Mouse (Mus musculus) midbrain, embryonic 10.5 days (tissue): ENCODE results near the gene Runx1. TPM values are rescaled to one million over a fixed set of nuclear protein-coding genes. Genes with fewer than 3 reads are reported as not detected.

Experiments used
- DNase-seq: peaks from one replicate; pipeline ENCODE4 v3.0.0-alpha.2; 2017; ENCODE audit warnings: low spot score
- H3K27ac ChIP-seq: fragments of 300-500 bp; sonication (generic); replicated peaks from 2 replicates; pipeline ENCODE4 v1.5.1; 2016; ENCODE audit warnings: mild to moderate bottlenecking
- H3K27me3 ChIP-seq: fragments of 300-500 bp; sonication (generic); 2 replicates; pipeline ENCODE4 v1.6.1; 2016; ENCODE audit warnings: low read depth, mild to moderate bottlenecking; ENCODE audit not compliant: poor library complexity, severe bottlenecking
- H3K36me3 ChIP-seq: fragments of 300-500 bp; sonication (generic); 2 replicates; pipeline ENCODE4 v1.6.1; 2016; ENCODE audit warnings: mild to moderate bottlenecking, moderate library complexity
- H3K4me1 ChIP-seq: fragments of 300-500 bp; sonication (generic); 2 replicates; pipeline ENCODE4 v1.6.1; 2016
- H3K4me3 ChIP-seq: fragments of 300-500 bp; sonication (generic); 2 replicates; pipeline ENCODE4 v1.5.1; 2016; ENCODE audit warnings: mild to moderate bottlenecking, moderate library complexity
- H3K9me3 ChIP-seq: fragments of 300-500 bp; sonication (generic); replicated peaks from 2 replicates; pipeline ENCODE4 v1.6.1; 2016; ENCODE audit warnings: mild to moderate bottlenecking
- WGBS: fragments of 180-500 bp; shearing (Covaris S2); methylation state at CpG from one replicate; pipeline ENCODE4 v1.1.7; 2016; 5-methylcytosine and 5-hydroxymethylcytosine counted together
- polyA plus RNA-seq: library from polyadenylated mRNA; unstranded; fragments of >200 nt; fragmentation: Nextera tagmentation; extraction: Ambion mirVana; gene quantifications from 2 replicates; pipeline ENCODE4 v1.2.1, GENCODE M21; 2016

The Runx1 gene
- polyA plus RNA-seq, 1 experiment from 2014 or later: 1.0 TPM

- Histone ChIP-seq H3K4me3 (no peak overlapping the region), H3K9me3 (no peaks in the 10 kb centered on the region), H3K27ac (peak overlapping the region; percentile 14; the same call in 1 of the 2 replicates), H3K36me3 (no peaks in the 10 kb centered on the region), H3K4me1 (peaks cover 25% of the 10 kb centered on the region), H3K27me3 (0 out of 2 replicates have a peak, but pooled peaks cover 16% of the 10 kb centered on the region)
- no peak for DNase-seq
- 83% methylated on average over 22 of the region's 22 CpGs for WGBS
These were observed 180.4 kb downstream of the Runx1 start for GRCm38 (mm10) chr16:92645423-92646115.

- Histone ChIP-seq H3K4me3 (no peak overlapping the region), H3K36me3 (no peaks in the 10 kb centered on the region), H3K27me3 (peaks cover 19% of the 10 kb centered on the region; the same call in 1 of the 2 replicates), H3K9me3 (no peaks in the 10 kb centered on the region), H3K27ac (peak overlapping the region; percentile 35; the same call in 1 of the 2 replicates), H3K4me1 (peaks cover 25% of the 10 kb centered on the region)
- no peak for DNase-seq
- WGBS: 69% methylated on average over 15 of the region's 15 CpGs
These were observed 181.1 kb downstream of the Runx1 start for GRCm38 (mm10) chr16:92644718-92645422.

GRCm38 (mm10) chr16:92644315-92644714 lies 181.6 kb downstream of the Runx1 start:
- Histone ChIP-seq H3K27me3 (peaks cover 22% of the 10 kb centered on the region; the same call in 1 of the 2 replicates), H3K4me1 (peaks cover 30% of the 10 kb centered on the region), H3K4me3 (no peak overlapping the region), H3K36me3 (no peaks in the 10 kb centered on the region), H3K27ac (0 out of 2 replicates have a peak overlapping the region, but pooled peaks have one; percentile 35), H3K9me3 (no peaks in the 10 kb centered on the region)
- 76% methylated on average over 10 of the region's 10 CpGs for WGBS
- DNase-seq: no peak

- H3K36me3 ChIP-seq: no peaks in the 10 kb centered on the region
- 92% methylated on average over 8 of the region's 8 CpGs for WGBS
- H3K27me3 ChIP-seq: peaks cover 27% of the 10 kb centered on the region; the same call in 1 of the 2 replicates
- DNase-seq: no peak
- no peak overlapping the region for H3K27ac ChIP-seq
- H3K9me3 ChIP-seq: no peaks in the 10 kb centered on the region
- no peak overlapping the region for H3K4me3 ChIP-seq
- peaks cover 31% of the 10 kb centered on the region for H3K4me1 ChIP-seq
These were observed 183.7 kb downstream of the Runx1 start for GRCm38 (mm10) chr16:92642283-92642682.

- H3K4me3 ChIP-seq: no peak overlapping the region
- WGBS: 81% methylated on average over 6 of the region's 6 CpGs
- H3K4me1 ChIP-seq: peaks cover 34% of the 10 kb centered on the region
- no peaks in the 10 kb centered on the region for H3K9me3 ChIP-seq
- no peak overlapping the region for H3K27ac ChIP-seq
- no peaks in the 10 kb centered on the region for H3K36me3 ChIP-seq
- H3K27me3 ChIP-seq: peaks cover 27% of the 10 kb centered on the region; the same call in 1 of the 2 replicates
- no peak for DNase-seq
These were observed 184.9 kb downstream of the Runx1 start for GRCm38 (mm10) chr16:92641053-92641452.

GRCm38 (mm10) chr16:92639093-92639492 lies 186.9 kb downstream of the Runx1 start:
- H3K36me3 ChIP-seq: no peaks in the 10 kb centered on the region
- H3K27ac ChIP-seq: no peak overlapping the region
- DNase-seq: no peak
- H3K4me1 ChIP-seq: peaks cover 15% of the 10 kb centered on the region; the same call in 1 of the 2 replicates
- no peaks in the 10 kb centered on the region for H3K9me3 ChIP-seq
- 82% methylated on average over 8 of the region's 8 CpGs for whole genome bisulfite sequencing
- H3K4me3 ChIP-seq: no peak overlapping the region
- peaks cover 20% of the 10 kb centered on the region; the same call in 1 of the 2 replicates for H3K27me3 ChIP-seq

GRCm38 (mm10) chr16:92637033-92637432 lies 188.9 kb downstream of the Runx1 start:
- H3K4me1 ChIP-seq: peaks cover 18% of the 10 kb centered on the region
- no peak overlapping the region for H3K27ac ChIP-seq
- DNase-seq: no peak
- H3K27me3 ChIP-seq: peaks cover 14% of the 10 kb centered on the region; the same call in 1 of the 2 replicates
- no peaks in the 10 kb centered on the region for H3K9me3 ChIP-seq
- no peak overlapping the region for H3K4me3 ChIP-seq
- H3K36me3 ChIP-seq: no peaks in the 10 kb centered on the region
- WGBS: 72% methylated on average over 5 of the region's 5 CpGs

- Histone ChIP-seq H3K4me1 (peaks cover 37% of the 10 kb centered on the region), H3K27me3 (peaks cover 28% of the 10 kb centered on the region), H3K36me3 (no peaks in the 10 kb centered on the region), H3K4me3 (0 out of 2 replicates have a peak overlapping the region, but pooled peaks have one; percentile 14), H3K9me3 (no peaks in the 10 kb centered on the region), H3K27ac (no peak overlapping the region)
- WGBS: 22% methylated on average over 11 of the region's 11 CpGs
- peak; percentile 34 for DNase-seq
These were observed 193.7 kb downstream of the Runx1 start for GRCm38 (mm10) chr16:92632115-92632763.

GRCm38 (mm10) chr16:92631637-92632036 lies 194.3 kb downstream of the Runx1 start:
- DNase-seq: no peak
- no peak overlapping the region for H3K27ac ChIP-seq
- H3K27me3 ChIP-seq: peaks cover 29% of the 10 kb centered on the region
- H3K36me3 ChIP-seq: no peaks in the 10 kb centered on the region
- H3K4me1 ChIP-seq: peaks cover 35% of the 10 kb centered on the region
- H3K4me3 ChIP-seq: no peak overlapping the region
- 34% methylated on average over 5 of the region's 6 CpGs for WGBS
- no peaks in the 10 kb centered on the region for H3K9me3 ChIP-seq

- no peaks in the 10 kb centered on the region for H3K9me3 ChIP-seq
- no peak overlapping the region for H3K4me3 ChIP-seq
- WGBS: 82% methylated on average over 5 of the region's 5 CpGs
- H3K4me1 ChIP-seq: peaks cover 31% of the 10 kb centered on the region
- no peak for DNase-seq
- H3K27me3 ChIP-seq: peaks cover 35% of the 10 kb centered on the region
- H3K27ac ChIP-seq: no peak overlapping the region
- H3K36me3 ChIP-seq: no peaks in the 10 kb centered on the region
These were observed 195.0 kb downstream of the Runx1 start for GRCm38 (mm10) chr16:92630950-92631349.

GRCm38 (mm10) chr16:92629829-92630228 lies 196.1 kb downstream of the Runx1 start:
- Histone ChIP-seq H3K27me3 (peaks cover 46% of the 10 kb centered on the region), H3K27ac (no peak overlapping the region), H3K36me3 (no peaks in the 10 kb centered on the region), H3K4me3 (no peak overlapping the region), H3K4me1 (peaks cover 31% of the 10 kb centered on the region), H3K9me3 (no peaks in the 10 kb centered on the region)
- DNase-seq: no peak
- WGBS: 93% methylated on average over 7 of the region's 7 CpGs

GRCm38 (mm10) chr16:92627262-92627661 lies 198.7 kb downstream of the Runx1 start:
- Histone ChIP-seq H3K27ac (0 out of 2 replicates have a peak overlapping the region, but pooled peaks have one; percentile 4), H3K4me1 (peaks cover 29% of the 10 kb centered on the region), H3K9me3 (no peaks in the 10 kb centered on the region), H3K4me3 (no peak overlapping the region), H3K36me3 (no peaks in the 10 kb centered on the region), H3K27me3 (peaks cover 69% of the 10 kb centered on the region)
- 48% methylated on average over 6 of the region's 6 CpGs for WGBS
- DNase-seq: no peak
